Mouse (Mus musculus) splenic B cell, adult 2 months (primary cell): ENCODE results near the gene Dlx6.

Experiments used
- DNase-seq: peaks from one replicate; pipeline ENCODE4 v3.0.0-alpha.2; 2011; ENCODE audit warnings: low read depth, low spot score
- H3K27me3 ChIP-seq: 2 replicates; pipeline ENCODE4 v1.6.1; 2012; ENCODE audit warnings: mild to moderate bottlenecking, low read length, moderate library complexity, mixed read lengths; ENCODE audit not compliant: control insufficient read depth, poor library complexity, insufficient read depth, severe bottlenecking
- H3K36me3 ChIP-seq: 2 replicates; pipeline ENCODE4 v1.6.1; 2012; ENCODE audit warnings: mild to moderate bottlenecking, low read length, moderate library complexity, mixed read lengths; ENCODE audit not compliant: control insufficient read depth, poor library complexity, insufficient read depth, severe bottlenecking

The Dlx6 gene

GRCm38 (mm10) chr6:6864441-6865440, 1.6 kb downstream of the Dlx6 start:
- no peak for DNase-seq
- Histone ChIP-seq H3K36me3 (no peaks in the 10 kb centered on the region), H3K27me3 (peaks cover 2% of the 10 kb centered on the region; the same call in 1 of the 2 replicates)

GRCm38 (mm10) chr6:6867031-6867430, 3.9 kb downstream of the Dlx6 start:
- DNase-seq = no peak
- H3K27me3 ChIP-seq = peaks cover 2% of the 10 kb centered on the region; the same call in 1 of the 2 replicates
- H3K36me3 ChIP-seq = no peaks in the 10 kb centered on the region

- DNase-seq = no peak
- H3K36me3 ChIP-seq = no peaks in the 10 kb centered on the region
These were observed 6.0 kb downstream of the Dlx6 start for GRCm38 (mm10) chr6:6869041-6869685.

GRCm38 (mm10) chr6:6869961-6870800, 7.0 kb downstream of the Dlx6 start:
- H3K27me3 ChIP-seq = peaks cover 4% of the 10 kb centered on the region; the same call in 1 of the 2 replicates
- no peak for DNase-seq
- H3K36me3 ChIP-seq = no peaks in the 10 kb centered on the region

More at GRCm38 (mm10) chr6:6869041-6869685, 6.0 kb downstream of the Dlx6 start:
- H3K27me3 ChIP-seq = peaks cover 4% of the 10 kb centered on the region; the same call in 1 of the 2 replicates

- no peak for DNase-seq
- no peaks in the 10 kb centered on the region for H3K36me3 ChIP-seq
- peaks cover 4% of the 10 kb centered on the region; the same call in 1 of the 2 replicates for H3K27me3 ChIP-seq
These were observed 7.8 kb downstream of the Dlx6 start for GRCm38 (mm10) chr6:6870876-6871420.

GRCm38 (mm10) chr6:6871692-6872091, 8.6 kb downstream of the Dlx6 start:
- DNase-seq = no peak
- peaks cover 4% of the 10 kb centered on the region; the same call in 1 of the 2 replicates for H3K27me3 ChIP-seq

GRCm38 (mm10) chr6:6872873-6873272, 9.7 kb downstream of the Dlx6 start:
- no peak for DNase-seq
- no peaks in the 10 kb centered on the region for H3K36me3 ChIP-seq
- peaks cover 4% of the 10 kb centered on the region; the same call in 1 of the 2 replicates for H3K27me3 ChIP-seq

More at GRCm38 (mm10) chr6:6871692-6872091, 8.6 kb downstream of the Dlx6 start:
- no peaks in the 10 kb centered on the region for H3K36me3 ChIP-seq

GRCm38 (mm10) chr6:6873476-6874072, 10.4 kb downstream of the Dlx6 start:
- DNase-seq = no peak
- Histone ChIP-seq H3K36me3 (no peaks in the 10 kb centered on the region), H3K27me3 (peaks cover 4% of the 10 kb centered on the region; the same call in 1 of the 2 replicates)

GRCm38 (mm10) chr6:6874073-6874771, 11.1 kb downstream of the Dlx6 start:
- no peak for DNase-seq
- 0 out of 2 replicates have a peak, but pooled peaks cover 2% of the 10 kb centered on the region for H3K27me3 ChIP-seq
- H3K36me3 ChIP-seq = no peaks in the 10 kb centered on the region

- Histone ChIP-seq H3K36me3 (no peaks in the 10 kb centered on the region), H3K27me3 (0 out of 2 replicates have a peak, but pooled peaks cover 2% of the 10 kb centered on the region)
- no peak for DNase-seq
These were observed 12.0 kb downstream of the Dlx6 start for GRCm38 (mm10) chr6:6875136-6875535.

GRCm38 (mm10) chr6:6875676-6876075, 12.5 kb downstream of the Dlx6 start:
- Histone ChIP-seq H3K27me3 (0 out of 2 replicates have a peak, but pooled peaks cover 2% of the 10 kb centered on the region), H3K36me3 (no peaks in the 10 kb centered on the region)
- DNase-seq = no peak

- DNase-seq = no peak
- Histone ChIP-seq H3K27me3 (0 out of 2 replicates have a peak, but pooled peaks cover 2% of the 10 kb centered on the region), H3K36me3 (no peaks in the 10 kb centered on the region)
These were observed 13.1 kb downstream of the Dlx6 start for GRCm38 (mm10) chr6:6876231-6876630.

GRCm38 (mm10) chr6:6876731-6877130, 13.6 kb downstream of the Dlx6 start:
- H3K27me3 ChIP-seq = 0 out of 2 replicates have a peak, but pooled peaks cover 2% of the 10 kb centered on the region
- DNase-seq = no peak
- H3K36me3 ChIP-seq = no peaks in the 10 kb centered on the region
